Mouse (Mus musculus): ENCODE results near the gene Hk2.

Gene Hk2

DNA sequence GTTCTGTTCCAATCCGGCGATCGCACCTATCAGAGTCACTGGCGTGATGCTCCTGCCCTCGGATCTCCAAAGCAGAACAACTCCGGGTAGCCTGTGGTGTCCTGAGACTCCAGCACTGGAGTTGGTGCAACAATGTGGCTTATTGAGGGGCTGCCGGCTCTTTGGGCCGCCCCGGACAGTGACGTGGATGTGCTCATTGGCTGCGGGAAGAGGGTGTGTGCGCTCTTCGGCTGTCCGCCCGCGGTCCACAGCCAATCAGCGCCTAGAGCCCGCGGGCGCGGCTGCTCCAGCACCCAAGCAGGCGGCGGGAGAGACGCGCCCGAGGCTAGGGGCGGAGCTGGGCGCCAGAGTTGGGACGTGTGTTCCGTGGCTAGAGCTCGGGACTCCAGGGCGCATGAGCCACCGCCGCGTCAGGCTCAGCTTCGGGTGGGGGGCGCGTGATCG, at the start of gene Hk2:
Gene Hk2, minus strand, starts transcription at position 134 of the 444 bp plus-strand sequence.
- peak; percentile 89 for DNase-seq (ENCODE audit: low read depth)

DNA sequence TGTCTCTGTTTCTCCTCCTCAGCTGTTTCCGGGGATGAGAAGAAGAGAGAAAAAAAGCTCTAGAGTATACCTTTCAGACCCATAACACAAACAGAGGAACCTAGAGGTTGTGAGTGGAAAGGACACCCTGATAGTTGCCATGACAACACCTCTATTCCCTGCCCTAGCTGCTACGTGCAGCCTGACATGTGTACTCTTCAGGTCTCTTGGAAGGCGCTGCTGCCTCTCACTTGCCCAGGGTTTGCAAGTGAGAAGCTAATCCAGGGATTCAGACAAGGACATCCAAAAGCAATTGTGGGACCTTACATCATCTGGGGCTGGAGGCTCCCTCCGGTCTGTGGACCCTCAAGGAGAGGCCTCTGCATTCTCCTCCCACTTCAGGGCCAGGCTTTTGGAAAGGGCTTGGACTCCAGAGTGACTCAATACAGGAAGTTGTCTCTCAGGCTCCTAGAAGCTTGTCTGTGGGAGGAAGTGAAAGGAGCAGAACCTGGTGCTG, 47.6 kb upstream of the Hk2 start:
- no peak for DNase-seq (ENCODE audit: low read depth)

GRCm38 (mm10) chr6:82820716-82821115, 46.5 kb upstream of the Hk2 start:
- no peak for DNase-seq (ENCODE audit: low read depth)

GRCm38 (mm10) chr6:82814821-82815220, 40.6 kb upstream of the Hk2 start:
- DNase-seq (ENCODE audit: low read depth): no peak

GRCm38 (mm10) chr6:82807984-82808700, 33.9 kb upstream of the Hk2 start:
- DNase-seq (ENCODE audit: low read depth): no peak

GRCm38 (mm10) chr6:82806971-82807370, 32.7 kb upstream of the Hk2 start:
- no peak for DNase-seq (ENCODE audit: low read depth)

- DNase-seq (ENCODE audit: low read depth): no peak
Measured at GRCm38 (mm10) chr6:82806503-82806902, 32.2 kb upstream of the Hk2 start.

- DNase-seq (ENCODE audit: low read depth): no peak
Measured at GRCm38 (mm10) chr6:82805894-82806293, 31.6 kb upstream of the Hk2 start.

DNA sequence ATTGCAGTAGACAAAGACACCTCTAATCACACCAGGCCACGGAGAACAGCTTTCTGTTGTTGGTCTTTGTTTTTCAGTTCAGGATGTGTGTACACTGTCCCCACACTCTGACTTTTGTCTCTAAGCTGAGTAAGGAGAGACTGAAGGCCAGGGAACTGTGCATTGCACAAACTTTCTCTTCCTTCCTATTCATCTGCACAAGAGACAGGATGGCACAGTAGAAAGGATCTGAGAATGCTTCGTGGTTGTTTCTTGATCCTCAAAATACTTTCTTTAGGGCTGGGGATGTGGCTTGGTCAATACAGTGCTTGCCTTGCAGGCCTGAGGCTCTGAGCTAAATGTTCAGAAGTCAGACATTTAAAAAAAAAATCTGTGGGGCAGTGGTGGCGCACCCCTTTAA, 30.7 kb upstream of the Hk2 start:
- no peak for DNase-seq (ENCODE audit: low read depth)

GRCm38 (mm10) chr6:82798202-82798737, 24.0 kb upstream of the Hk2 start:
- no peak for DNase-seq (ENCODE audit: low read depth)

GRCm38 (mm10) chr6:82797300-82797839, 23.1 kb upstream of the Hk2 start:
- DNase-seq (ENCODE audit: low read depth): no peak

DNA sequence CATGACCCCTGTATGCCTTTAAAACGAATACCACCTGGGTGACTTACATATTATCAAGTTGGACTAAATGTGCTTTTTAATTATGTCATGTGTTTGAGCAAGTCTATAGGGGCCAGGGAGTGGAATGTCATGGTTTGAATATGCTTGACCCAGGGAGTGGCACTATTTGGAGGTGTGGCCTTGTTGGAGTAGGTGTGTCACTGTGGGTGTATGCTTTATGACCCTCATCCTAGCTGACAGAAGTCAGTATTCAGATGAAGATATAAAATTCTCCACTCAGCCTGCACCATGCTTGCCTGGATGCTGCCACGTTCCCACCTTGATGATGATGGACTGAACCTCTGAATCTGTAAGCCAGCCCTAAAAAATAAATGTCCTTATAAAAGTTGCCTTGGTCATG, 16.6 kb upstream of the Hk2 start:
- DNase-seq (ENCODE audit: low read depth): no peak

DNA sequence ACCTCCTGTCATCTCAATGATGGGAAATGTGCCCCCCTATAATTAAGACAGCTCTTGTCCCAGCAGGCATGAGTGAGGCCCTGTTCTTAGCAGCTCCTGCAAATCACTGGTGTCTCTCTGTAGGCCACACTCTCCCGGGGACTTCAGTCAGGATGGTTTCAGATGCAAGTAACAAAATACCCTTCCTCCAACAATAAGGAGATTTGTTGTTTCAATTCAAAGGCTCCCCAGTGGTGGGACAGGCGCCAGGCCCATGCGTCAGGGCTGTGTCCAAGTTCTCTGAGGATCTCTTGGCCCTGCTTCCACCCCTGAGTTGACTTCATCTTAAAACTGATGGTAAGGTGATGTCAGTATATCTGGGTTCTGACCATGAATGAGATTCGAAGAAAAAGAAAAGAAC, 9.7 kb upstream of the Hk2 start:
- no peak for DNase-seq (ENCODE audit: low read depth)

GRCm38 (mm10) chr6:82780802-82781393, 6.6 kb upstream of the Hk2 start:
- no peak for DNase-seq (ENCODE audit: low read depth)

DNA sequence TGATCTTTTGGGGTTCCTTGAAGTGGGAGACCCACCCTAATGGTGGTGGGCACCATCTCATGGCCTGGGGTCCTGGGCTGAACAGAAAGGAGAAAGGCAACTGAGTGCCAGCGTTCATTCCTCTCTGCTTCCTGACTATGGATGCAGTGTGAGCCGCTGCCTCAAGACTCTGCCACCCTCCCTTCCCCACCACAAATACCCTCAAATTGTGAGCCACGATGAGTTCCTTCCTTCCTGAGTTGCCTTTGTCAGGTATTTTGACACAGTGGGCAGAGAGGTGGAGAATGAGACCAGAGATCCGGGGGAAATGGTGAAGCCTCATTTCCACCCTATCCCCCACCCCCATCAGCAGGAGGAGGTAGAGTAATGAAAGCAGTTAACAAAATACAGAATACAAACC, 6.1 kb upstream of the Hk2 start:
- no peak for DNase-seq (ENCODE audit: low read depth)

DNA sequence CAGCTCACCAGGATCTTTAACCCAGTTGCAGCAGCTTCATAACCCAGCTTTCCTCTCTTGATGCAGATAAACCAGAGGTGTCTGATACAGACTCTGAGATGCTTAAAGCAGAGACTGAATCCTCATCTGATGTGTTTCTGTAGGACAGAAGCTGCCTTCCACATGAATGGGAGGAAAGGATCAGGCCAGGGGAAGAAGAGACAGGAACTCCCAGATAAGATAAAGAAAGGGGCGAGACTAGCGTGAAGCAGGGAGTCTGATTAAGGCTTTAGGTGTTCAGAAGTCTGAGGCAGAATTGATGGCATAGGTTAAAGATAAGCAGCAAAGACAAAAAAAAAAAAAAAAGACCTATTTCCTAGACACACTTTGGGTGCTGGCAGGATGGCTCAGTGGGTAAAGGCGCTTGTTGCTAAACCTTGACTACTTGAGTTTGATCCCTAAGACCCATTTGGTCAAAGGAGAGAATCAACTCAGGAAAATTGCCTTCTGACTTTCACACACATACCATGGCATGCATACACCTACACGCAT, 2.9 kb upstream of the Hk2 start:
- no peak for DNase-seq (ENCODE audit: low read depth)

- DNase-seq (ENCODE audit: low read depth): no peak
Measured at GRCm38 (mm10) chr6:82775386-82775785, 1.1 kb upstream of the Hk2 start.

DNA sequence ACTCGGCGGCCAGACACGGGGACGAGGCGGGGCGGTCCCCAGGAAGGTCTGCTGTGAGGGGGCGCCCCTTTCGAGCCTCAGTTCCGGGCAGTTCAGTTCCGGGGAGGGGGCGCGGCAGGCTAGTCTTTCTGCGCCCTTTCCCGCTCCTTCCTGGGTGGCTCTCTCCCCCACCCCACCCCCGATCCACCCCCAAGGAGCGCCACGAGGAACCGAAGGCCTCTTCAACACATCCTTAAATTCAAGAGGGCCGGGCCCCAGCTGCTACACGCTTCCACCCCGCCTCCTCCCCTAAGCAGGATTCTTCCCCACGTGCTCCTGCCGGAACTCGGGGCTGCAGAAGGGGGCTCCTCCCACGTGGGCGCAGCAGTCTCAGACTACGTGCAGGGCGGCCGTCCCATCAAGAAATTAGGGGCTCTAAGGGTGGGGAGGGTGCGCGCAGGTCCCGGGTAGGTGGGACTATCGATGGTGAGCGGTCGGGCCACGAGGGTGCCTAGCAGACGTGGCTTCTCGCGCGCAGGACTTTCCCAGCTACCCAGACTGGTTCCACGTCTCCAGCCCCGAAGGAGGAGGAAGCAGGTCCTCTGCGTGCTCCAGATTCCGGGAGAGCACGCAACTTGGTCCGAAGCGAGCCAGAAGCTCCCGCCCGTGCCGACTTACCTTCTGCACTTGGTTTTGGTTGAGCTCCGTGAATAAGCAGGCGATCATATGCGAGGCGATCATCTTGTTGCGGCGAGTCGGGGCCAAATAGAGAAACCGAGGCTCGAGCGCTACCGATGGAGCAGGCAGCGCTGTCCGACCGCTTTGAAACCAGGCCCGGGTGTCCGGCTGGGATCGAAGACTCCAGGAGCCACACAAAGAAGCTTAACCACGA, 758 bp downstream of the Hk2 start:
- DNase-seq (ENCODE audit: low read depth): no peak

GRCm38 (mm10) chr6:82772451-82773101, 1.7 kb downstream of the Hk2 start:
- no peak for DNase-seq (ENCODE audit: low read depth)

DNA sequence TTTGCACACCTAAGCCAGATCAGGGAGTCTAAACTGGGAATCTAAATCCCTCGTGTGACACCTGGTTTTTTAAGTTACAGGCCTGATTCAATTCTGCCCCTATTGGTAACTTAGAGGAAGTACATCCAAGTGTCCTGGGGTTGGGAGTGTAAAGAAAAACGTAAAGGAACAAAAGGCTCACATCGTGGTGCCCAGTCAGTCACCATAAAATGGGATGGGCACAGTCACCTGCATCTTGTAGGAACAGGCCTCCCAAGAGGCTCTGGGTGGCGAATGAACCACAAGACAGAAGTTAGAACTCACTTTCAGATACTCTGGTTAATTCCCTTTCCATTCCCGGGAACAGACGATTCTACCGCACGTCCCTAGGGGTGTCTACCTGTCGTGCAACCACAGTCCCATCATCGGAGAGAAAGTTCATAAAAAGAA, 2.3 kb downstream of the Hk2 start:
- no peak for DNase-seq (ENCODE audit: low read depth)

DNA sequence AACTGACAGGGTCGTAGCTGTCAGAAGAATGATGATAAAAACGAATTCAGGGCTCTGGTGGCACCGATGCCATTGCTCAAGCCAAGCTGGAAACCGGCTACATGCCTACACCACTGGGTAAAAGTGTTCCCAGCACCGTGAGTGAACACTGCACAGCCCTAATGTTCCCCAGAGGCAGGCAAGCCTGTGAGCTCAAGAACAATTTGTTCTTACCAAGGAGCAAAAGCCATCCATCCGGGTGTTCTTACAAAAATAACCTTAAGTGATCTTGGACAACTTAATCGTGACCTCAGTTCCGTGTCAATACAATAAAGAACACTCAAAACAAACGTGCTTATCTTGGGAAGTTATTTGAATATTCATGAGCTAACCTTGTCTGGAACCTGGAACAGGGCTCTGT, 3.2 kb downstream of the Hk2 start:
- DNase-seq (ENCODE audit: low read depth): no peak

All from c-Kit-positive CD71-negative TER-119-negative erythroid progenitor cells, embryonic 14.5 days (primary cell).